Mouse (Mus musculus): ENCODE results near the gene Rnf8. TPM values are rescaled to one million over a fixed set of nuclear protein-coding genes. Genes with fewer than 3 reads are reported as not detected.

Gene Rnf8
- polyA plus RNA-seq, 1 experiment = 31.1 TPM

DNA sequence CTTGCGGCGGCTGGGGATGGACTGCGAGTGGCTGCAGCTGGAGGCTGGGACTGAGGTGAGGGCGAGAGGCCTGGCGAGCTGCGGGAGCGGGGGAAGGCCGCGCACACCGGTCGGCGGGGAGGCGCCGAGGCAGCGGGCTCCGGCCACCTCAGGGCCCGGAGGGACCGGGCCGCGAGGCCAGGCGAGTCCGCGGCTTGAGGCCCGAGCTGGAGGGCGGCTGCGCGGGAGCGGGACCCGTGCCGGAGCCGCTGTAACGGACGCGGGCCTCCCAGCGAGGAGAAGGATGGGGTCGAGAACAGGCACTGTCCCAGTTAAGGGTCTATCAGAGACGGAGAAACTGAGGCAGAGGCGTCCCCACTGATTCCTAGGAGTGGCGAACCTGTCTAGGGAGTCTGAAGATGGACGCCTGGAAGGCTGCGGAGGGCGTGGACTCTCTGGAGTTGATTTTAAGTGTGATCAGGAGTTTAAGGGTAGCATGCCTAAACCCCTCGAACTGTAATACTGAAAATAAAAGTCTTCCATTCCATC is 498 bp downstream of the Rnf8 start:
- under 1% methylated on average over 43 of the region's 43 CpGs for WGBS
- Histone ChIP-seq H3K4me3 (replicated peaks; ENCODE audit: extremely low read depth, low read depth, low read length) (peak overlapping the region; percentile 76), H3K4me1 (ENCODE audit: control insufficient read depth, insufficient read depth, low read length) (peaks cover 11% of the 10 kb centered on the region; the same call in 1 of the 2 replicates)
- TF ChIP-seq CTCF (IDR thresholded peaks at IDR 0.05; ENCODE audit: insufficient read depth, low read length) (no peak), POLR2A (IDR thresholded peaks at IDR 0.05; ENCODE audit: borderline replicate concordance, extremely low read depth, low read depth, low read length) (no peak)
- no peak for DNase-seq

DNA sequence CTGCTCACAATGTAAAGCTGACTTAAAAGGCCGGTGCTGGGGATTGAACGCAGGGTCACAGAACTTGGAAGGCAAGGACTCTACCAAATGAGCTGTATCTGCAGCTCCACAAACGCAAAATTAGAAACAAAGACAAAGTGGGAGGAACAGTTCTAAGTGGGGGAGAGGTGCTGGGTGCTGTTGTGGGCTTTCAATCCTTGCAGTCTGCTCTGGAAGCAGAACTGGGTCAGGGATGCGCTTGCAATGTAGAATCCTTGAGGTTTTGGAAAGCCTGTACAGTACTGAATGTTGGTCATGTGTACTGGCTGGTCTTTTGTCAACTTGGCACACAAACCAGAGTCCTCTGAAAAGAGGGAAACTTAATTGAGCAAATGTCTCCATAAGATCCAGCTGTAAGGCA is 1.0 kb downstream of the Rnf8 start:
- Histone ChIP-seq H3K4me3 (replicated peaks; ENCODE audit: extremely low read depth, low read depth, low read length) (peak overlapping the region; percentile 76), H3K4me1 (ENCODE audit: control insufficient read depth, insufficient read depth, low read length) (peaks cover 11% of the 10 kb centered on the region; the same call in 1 of the 2 replicates)
- DNase-seq = no peak
- WGBS = 4% methylated on average over 4 of the region's 4 CpGs
- TF ChIP-seq CTCF (IDR thresholded peaks at IDR 0.05; ENCODE audit: insufficient read depth, low read length) = no peak
- TF ChIP-seq POLR2A (IDR thresholded peaks at IDR 0.05; ENCODE audit: borderline replicate concordance, extremely low read depth, low read depth, low read length) = no peak

DNA sequence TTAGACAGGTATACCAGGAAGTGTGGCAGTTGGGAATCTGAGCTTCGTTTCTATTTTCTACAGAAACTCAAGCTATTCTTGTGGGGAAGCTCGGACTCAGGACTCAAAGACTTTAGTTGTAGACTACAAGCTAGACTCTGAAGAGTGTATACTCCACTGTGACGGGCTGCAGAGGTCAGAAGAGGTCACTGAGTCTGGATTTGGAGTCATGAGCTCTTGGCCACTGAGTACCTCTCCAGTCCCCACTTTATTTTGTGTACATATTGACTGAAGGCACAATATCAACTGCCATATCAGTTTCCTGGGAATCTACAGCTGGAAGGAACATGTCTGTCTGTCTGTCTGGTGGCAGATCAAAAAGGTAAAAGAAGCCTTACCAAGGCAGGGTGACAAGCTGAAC is 4.6 kb downstream of the Rnf8 start:
- Histone ChIP-seq H3K4me1 (ENCODE audit: control insufficient read depth, insufficient read depth, low read length) (peaks cover 14% of the 10 kb centered on the region), H3K4me3 (replicated peaks; ENCODE audit: extremely low read depth, low read depth, low read length) (no peak overlapping the region)
- TF ChIP-seq POLR2A (IDR thresholded peaks at IDR 0.05; ENCODE audit: borderline replicate concordance, extremely low read depth, low read depth, low read length) (no peak), CTCF (IDR thresholded peaks at IDR 0.05; ENCODE audit: insufficient read depth, low read length) (no peak)
- WGBS = 56% methylated on average over 3 of the region's 3 CpGs
- DNase-seq = no peak

DNA sequence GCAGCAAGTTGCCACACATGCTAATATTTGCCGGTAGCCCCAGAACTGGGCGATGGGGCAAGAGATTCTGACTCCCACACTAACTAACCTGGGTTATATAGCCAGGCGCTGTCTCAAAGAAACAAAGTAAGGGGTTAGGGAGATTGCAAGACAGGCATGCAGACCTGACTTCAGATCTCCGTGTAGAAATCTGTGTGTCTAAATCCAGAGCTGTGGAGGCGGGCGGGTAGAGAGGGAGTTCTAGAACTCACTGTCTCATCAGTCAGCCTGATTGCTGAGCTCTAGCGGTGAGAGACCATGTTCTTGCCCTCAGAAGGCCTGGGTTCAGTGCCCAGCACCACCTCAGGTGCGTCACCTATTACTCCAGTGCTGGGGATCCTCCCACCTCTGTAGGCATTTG is 8.9 kb downstream of the Rnf8 start:
- DNase-seq = no peak
- H3K4me1 ChIP-seq (ENCODE audit: control insufficient read depth, insufficient read depth, low read length) = peaks cover 3% of the 10 kb centered on the region; the same call in 1 of the 2 replicates
- H3K4me3 ChIP-seq (replicated peaks; ENCODE audit: extremely low read depth, low read depth, low read length) = no peak overlapping the region
- WGBS = 89% methylated on average over 8 of the region's 8 CpGs
- TF ChIP-seq POLR2A (IDR thresholded peaks at IDR 0.05; ENCODE audit: borderline replicate concordance, extremely low read depth, low read depth, low read length) = no peak
- no peak for TF ChIP-seq CTCF (IDR thresholded peaks at IDR 0.05; ENCODE audit: insufficient read depth, low read length)

DNA sequence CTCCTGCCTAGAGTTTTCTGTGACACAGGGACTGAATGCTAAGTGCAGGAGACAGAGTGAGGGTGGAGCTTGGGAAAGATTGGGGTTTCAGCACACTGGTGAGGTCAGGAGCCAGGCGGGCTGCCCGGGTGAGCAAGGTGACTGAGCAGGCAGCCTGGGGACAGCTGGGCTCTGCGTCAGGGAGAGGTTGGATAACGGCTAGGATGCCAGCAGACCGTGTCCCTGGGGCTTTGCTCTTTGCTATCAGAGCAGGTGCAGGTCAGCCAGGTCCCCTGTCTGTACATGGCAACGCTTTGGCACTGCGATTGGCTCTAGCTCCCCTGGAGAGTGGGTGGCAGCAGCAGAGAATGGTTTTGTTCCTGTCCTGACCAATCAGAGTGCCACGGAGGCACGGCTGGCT is 12.7 kb downstream of the Rnf8 start:
- DNase-seq = no peak
- no peak overlapping the region for H3K4me3 ChIP-seq (replicated peaks; ENCODE audit: extremely low read depth, low read depth, low read length)
- H3K4me1 ChIP-seq (ENCODE audit: control insufficient read depth, insufficient read depth, low read length) = peaks cover 3% of the 10 kb centered on the region; the same call in 1 of the 2 replicates
- TF ChIP-seq CTCF (IDR thresholded peaks at IDR 0.05; ENCODE audit: insufficient read depth, low read length) = no peak
- TF ChIP-seq POLR2A (IDR thresholded peaks at IDR 0.05; ENCODE audit: borderline replicate concordance, extremely low read depth, low read depth, low read length) = no peak
- 92% methylated on average over 9 of the region's 9 CpGs for WGBS

DNA sequence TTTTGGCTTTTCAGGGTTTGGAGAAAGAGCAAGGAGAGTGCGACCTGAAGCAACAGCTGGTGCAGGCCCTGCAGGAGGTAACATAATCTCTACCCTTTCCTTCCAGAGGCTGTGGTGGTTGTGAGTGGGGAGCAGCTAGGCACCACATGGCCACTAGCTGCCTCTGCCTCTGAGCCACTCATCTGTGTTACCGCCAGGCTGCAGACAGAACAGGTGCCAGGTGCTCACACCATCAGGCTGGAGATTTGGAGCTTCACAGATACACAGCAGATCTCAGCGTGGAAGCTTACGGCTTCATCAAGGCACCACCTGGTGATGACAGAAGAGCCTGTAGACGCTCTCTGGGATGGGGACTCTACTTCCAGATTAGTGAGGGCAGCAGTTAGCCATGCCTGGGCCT is 14.4 kb downstream of the Rnf8 start:
- DNase-seq = no peak
- H3K4me3 ChIP-seq (replicated peaks; ENCODE audit: extremely low read depth, low read depth, low read length) = no peak overlapping the region
- no peak for TF ChIP-seq POLR2A (IDR thresholded peaks at IDR 0.05; ENCODE audit: borderline replicate concordance, extremely low read depth, low read depth, low read length)
- no peak for TF ChIP-seq CTCF (IDR thresholded peaks at IDR 0.05; ENCODE audit: insufficient read depth, low read length)
- 92% methylated on average over 5 of the region's 5 CpGs for WGBS
- H3K4me1 ChIP-seq (ENCODE audit: control insufficient read depth, insufficient read depth, low read length) = no peaks in the 10 kb centered on the region

DNA sequence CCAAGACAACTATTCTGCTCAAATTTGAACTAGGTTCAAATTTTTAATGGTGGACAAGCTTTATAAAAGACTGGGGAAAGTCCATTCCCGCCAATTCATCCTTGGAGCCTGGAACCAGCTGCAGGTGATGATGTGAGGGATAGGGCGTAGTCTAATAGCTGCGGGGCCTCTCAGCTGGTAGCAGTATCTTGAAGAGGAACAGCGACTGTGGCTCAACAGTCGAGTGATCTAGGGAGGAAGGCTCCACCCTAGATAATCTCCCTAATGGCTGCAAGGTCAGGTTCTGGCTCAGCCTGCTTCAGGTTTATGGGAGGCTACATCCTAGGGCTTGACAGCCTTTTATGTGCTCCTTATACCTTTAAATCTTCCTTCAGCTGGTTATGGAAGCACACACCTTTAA is 15.0 kb downstream of the Rnf8 start:
- no peak for DNase-seq
- no peak overlapping the region for H3K4me3 ChIP-seq (replicated peaks; ENCODE audit: extremely low read depth, low read depth, low read length)
- TF ChIP-seq CTCF (IDR thresholded peaks at IDR 0.05; ENCODE audit: insufficient read depth, low read length) (no peak), POLR2A (IDR thresholded peaks at IDR 0.05; ENCODE audit: borderline replicate concordance, extremely low read depth, low read depth, low read length) (no peak)
- H3K4me1 ChIP-seq (ENCODE audit: control insufficient read depth, insufficient read depth, low read length) = no peaks in the 10 kb centered on the region
- 72% methylated on average over 5 of the region's 5 CpGs for WGBS

DNA sequence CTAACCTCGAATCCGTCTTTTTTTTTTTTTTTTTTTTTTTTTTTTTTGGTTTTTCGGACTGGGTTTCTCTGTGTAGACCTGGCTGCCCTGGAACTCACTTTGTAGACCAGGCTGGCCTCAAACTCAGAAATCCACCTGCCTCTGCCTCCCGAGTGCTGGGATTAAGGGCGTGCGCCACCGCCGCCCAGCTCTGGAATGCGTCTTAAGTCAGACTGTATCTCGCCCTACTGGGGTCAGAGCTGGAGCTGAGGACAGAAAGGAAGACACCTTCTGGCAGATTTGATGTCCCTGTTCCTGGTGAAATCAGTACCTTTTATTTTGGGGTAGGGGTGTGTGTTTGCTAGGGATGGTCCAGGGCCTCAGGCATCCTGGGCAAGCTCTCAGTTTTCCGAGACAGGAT is 17.7 kb downstream of the Rnf8 start:
- TF ChIP-seq POLR2A (IDR thresholded peaks at IDR 0.05; ENCODE audit: borderline replicate concordance, extremely low read depth, low read depth, low read length) (no peak), CTCF (IDR thresholded peaks at IDR 0.05; ENCODE audit: insufficient read depth, low read length) (no peak)
- Histone ChIP-seq H3K4me1 (ENCODE audit: control insufficient read depth, insufficient read depth, low read length) (peaks cover 4% of the 10 kb centered on the region; the same call in 1 of the 2 replicates), H3K4me3 (replicated peaks; ENCODE audit: extremely low read depth, low read depth, low read length) (no peak overlapping the region)
- WGBS = 92% methylated on average over 11 of the region's 11 CpGs
- DNase-seq = no peak

DNA sequence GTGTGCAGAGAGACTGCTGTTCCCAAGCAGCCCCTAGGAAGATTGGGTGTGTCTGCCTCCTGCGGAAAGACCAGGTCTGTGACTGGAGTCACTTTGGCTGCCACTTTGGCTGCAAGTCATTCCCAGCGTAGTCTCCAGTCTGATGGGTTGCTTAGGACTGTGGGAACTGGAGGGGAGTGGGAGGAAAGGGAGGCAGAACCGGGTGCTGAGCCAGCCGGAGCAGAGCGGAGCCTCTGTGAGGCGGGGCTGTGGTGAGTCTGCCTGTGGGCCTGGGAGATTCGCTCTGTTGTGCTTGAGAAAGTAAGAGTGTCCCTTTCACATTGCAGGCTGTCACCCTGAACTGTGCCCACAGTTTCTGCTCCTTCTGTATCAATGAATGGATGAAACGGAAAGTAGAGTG is 20.9 kb downstream of the Rnf8 start:
- Histone ChIP-seq H3K4me3 (replicated peaks; ENCODE audit: extremely low read depth, low read depth, low read length) (no peak overlapping the region), H3K4me1 (ENCODE audit: control insufficient read depth, insufficient read depth, low read length) (peaks cover 4% of the 10 kb centered on the region; the same call in 1 of the 2 replicates)
- DNase-seq = no peak
- WGBS = 90% methylated on average over 8 of the region's 8 CpGs
- TF ChIP-seq CTCF (IDR thresholded peaks at IDR 0.05; ENCODE audit: insufficient read depth, low read length) (no peak), POLR2A (IDR thresholded peaks at IDR 0.05; ENCODE audit: borderline replicate concordance, extremely low read depth, low read depth, low read length) (no peak)

DNA sequence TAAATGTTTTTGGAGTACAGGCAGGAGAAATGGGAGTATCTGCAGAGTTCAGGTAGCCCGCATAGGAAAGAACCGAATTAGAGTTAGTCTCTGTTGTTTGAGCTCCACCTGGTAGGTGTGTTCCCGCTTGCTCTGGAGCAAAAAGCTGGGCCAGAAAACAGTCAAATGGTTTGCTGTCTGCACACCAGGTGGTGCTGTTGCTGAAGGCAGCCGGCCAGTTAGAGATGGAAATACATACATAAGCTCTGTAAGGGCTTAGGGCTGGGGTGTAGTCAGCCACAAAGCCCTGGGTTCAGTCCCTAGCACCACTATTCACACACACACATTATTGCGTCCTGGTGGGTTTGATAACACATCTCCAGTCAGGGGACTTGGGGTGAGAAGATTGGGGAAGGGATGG is 21.5 kb downstream of the Rnf8 start:
- WGBS = 67% methylated on average over 5 of the region's 5 CpGs
- DNase-seq = no peak
- H3K4me3 ChIP-seq (replicated peaks; ENCODE audit: extremely low read depth, low read depth, low read length) = no peak overlapping the region
- peaks cover 4% of the 10 kb centered on the region; the same call in 1 of the 2 replicates for H3K4me1 ChIP-seq (ENCODE audit: control insufficient read depth, insufficient read depth, low read length)
- TF ChIP-seq POLR2A (IDR thresholded peaks at IDR 0.05; ENCODE audit: borderline replicate concordance, extremely low read depth, low read depth, low read length) (no peak), CTCF (IDR thresholded peaks at IDR 0.05; ENCODE audit: insufficient read depth, low read length) (peak; percentile 53)
